Mouse (Mus musculus): ENCODE data around the gene Cfap299.

Gene Cfap299

DNA sequence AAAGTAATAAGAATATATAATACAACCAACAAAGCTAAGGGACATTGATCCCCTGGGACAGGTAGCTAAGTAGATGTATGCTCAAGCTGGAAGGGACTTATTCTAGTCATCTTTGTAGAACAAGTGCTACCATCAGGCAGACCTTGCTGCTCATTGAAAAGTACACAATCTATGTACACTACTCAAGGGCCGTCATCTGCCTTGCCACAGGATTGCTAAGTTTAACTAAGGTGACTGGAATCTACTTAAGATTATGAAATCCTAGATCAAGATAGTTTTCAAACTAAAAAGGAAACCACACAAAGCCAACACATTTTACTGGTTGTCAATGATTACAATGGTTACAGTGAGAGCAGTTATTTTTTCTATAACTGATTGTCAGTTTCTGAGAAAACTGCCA is 483.3 kb downstream of the Cfap299 start:
- no peak for DNase-seq (ENCODE audit: low spot score)

DNA sequence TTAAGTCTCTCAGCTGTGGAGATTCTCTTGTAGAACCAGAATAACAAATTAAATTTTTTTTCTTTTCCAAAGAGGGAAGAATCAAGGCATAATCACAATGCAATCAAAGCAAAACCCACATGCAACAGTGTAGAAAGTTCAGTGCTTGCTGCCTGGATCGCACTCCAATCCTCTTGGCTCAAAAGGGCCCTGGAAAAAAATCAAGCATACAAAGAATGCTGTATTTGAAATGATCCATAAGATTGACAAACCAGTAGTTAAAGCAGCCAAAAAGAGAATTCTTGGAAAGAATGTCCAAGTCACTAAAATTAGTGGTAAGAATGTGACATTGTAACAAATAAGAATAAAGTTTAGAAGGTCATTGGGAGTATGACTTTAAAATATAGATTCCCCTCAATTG is 486.2 kb downstream of the Cfap299 start:
- DNase-seq (ENCODE audit: low spot score): no peak

DNA sequence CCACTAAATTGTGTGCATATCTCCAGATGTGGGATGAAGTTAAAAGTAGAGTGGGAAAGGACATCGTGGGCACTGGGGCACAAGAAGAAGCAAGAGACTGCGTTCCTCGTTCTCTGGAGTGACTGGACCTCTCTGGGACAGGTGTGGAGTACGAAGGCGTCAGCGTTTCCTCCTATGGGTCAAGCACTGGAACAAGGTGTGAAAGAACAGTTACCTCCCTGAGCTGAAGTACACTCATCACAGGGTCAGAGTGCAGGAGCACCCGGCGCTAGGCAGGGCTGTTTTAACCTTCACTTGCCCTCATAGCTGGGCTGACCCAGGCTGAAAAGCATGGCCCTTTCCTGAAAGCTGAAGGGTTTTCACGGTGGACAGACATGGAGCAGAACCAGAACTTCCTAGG is 504.7 kb downstream of the Cfap299 start:
- DNase-seq (ENCODE audit: low spot score): no peak

DNA sequence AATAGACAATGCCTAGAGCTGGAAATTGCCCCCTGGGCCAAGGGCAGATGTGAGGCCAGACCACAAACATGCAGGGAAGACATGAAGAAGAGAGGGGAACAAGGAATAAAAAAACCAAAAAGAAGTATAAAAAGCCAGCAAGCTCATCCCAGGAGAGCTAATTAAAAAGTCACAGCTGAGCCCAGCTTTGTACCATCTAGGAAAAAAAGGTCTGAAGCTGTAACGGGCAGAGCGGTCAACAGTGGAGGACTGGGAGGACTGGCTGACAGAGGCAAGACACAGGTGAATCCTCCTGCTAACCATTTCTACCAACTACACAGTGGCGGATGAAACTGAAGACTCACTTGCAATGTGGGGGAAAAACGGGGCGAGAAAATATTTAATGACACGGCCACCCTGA is 505.2 kb downstream of the Cfap299 start:
- no peak for DNase-seq (ENCODE audit: low spot score)

DNA sequence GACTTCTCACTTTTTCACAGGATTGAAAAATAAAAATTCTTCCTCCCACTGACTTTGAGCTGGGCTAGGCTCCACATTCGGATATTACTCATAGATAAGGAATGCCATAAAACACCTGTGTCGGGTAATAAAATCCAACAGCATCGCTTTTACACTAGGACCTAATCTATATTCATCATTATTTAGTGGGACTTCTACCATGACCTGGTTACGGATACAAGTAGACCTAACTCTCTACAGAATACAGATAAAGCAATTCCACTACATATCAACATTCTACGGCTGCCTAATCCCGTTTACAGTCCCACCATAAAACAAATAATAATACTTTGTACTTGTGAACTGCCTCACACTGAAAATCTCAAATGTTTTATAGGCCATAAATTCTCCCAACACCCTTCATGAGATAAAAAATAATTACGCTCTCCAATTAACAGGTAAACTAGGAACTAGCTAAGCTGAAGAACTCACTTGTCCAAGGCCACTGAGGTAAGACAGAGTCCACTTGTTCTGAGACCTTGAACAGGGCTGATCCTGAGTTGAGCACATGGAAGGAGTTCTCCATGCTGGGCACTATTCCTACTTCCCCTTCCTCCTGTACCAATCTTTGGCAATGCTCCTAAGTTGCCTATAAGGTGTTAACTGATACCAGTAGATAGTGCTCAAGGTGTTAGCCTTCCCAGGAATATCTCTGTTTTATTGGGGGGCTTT is 513.7 kb downstream of the Cfap299 start:
- DNase-seq (ENCODE audit: low spot score): no peak

DNA sequence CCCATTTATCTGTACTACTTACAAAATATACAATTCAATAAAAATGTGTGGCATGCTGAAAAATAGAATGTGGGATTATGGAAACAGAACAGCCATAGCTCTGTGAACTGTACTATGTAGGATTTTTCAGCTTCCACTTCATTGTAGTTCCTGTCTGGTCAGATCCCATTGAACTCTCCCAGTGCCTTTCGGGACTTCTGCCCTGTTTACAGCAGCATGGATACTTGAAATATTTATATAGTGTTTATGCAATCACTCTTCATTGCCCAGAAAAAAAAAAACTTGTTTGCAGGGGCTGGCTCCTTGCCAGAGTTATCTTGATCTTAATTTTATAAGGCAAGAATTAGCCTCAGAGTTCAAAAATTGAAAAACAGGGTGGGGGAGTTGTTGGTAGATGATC is 515.6 kb downstream of the Cfap299 start:
- DNase-seq (ENCODE audit: low spot score): no peak

Data from embryo, embryonic 10.5 days (tissue).